Mouse (Mus musculus): ENCODE measurements around the gene Ankk1.

DNA sequence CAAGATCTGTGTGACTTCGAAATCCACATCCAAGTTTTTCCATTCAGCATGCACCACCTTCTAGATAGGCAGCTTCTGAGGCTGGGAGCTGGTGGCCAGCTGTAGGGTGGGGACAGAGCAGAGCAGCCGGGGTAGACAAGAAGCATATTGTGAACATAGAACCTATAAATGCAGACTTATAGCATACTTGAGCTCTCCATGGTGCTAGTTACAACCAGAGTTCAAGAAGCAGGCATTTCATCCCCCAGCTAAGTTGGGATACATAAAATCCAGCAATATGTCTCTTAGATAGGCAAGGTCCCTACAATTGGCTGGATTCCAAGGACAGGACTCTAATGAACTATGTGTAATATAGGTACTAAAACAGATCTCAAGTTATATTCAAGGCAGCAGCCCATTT is 23.1 kb downstream of the Ankk1 start:
- no peak for TF ChIP-seq EP300 (IDR thresholded peaks at IDR 0.05; ENCODE audit: low read depth)
- no peak for TF ChIP-seq CTCF (IDR thresholded peaks at IDR 0.05; ENCODE audit: low read depth)
